24 mouse cellular contexts compared by ENCODE assay signal in the genomic region with DNA sequence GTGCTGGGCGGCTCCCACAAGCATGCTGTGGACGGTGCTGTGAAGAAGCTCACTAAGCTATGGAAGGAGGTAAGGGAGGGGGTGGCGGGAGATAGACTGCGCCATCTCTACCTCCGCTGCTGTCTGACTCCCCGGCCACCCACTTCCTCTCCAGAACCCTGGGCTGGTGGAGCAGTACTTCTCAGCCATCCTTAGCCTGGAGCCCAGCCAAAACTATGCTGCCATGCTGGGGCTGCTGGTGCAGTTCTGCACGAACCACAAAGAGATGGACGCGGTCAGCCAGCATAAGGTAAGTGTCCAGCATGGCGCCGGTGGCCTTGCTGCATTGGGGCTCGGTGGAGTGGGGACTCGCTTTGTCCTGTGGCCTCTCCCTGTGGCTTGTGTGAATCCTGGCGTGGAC. TPM values are rescaled to one million over a fixed set of nuclear protein-coding genes. Genes with fewer than 3 reads are reported as not detected.
DNase-seq lines count a peak whose midpoint lies in the region; ATAC-seq and TF ChIP-seq lines count a peak whose summit lies in the region.
"Had no signal": no experiment of that assay in that cellular context is flagged by ENCODE, and none has a peak within 500 bp of the region (broad histone marks: within the 10 kb centered on the region; RNA-seq: fewer than 3 reads in every experiment).

No protein-coding gene starts in this region.

- WGBS in cerebellum, adult 2 months: 37% methylated on average over 14 of the region's 14 CpGs

- 0 out of 2 replicates have a peak, but pooled peaks have one; percentile 31 for ATAC-seq in common myeloid progenitor, adult 5-6 weeks (replicated peaks; ENCODE audit: low read depth, poor library complexity, severe bottlenecking)
- ATAC-seq: activated CD4-positive, CD25-positive, alpha-beta regulatory T cell, adult 4 months; forebrain, embryonic 14.5 days; hindbrain, embryonic 16.5 days; inflammation-experienced regulatory T-cells, adult 6 months; Patski had no signal

- H3K4me3 ChIP-seq in cerebellum, adult 2 months (replicated peaks; ENCODE audit: insufficient read depth, low read depth, low read length): no peak overlapping the region
- H3K4me3 ChIP-seq: embryonic facial prominence, embryonic 15.5 days; erythroblast, embryonic 14.5 days; forebrain, embryonic 10.5 days; heart, embryonic 10.5 days; hindbrain, embryonic 12.5 days had no signal

- no peaks in the 10 kb centered on the region for H3K27me3 ChIP-seq in cerebellum, adult 2 months (ENCODE audit: control insufficient read depth, insufficient read depth, low read length)
- H3K27me3 ChIP-seq: CH12.LX; embryonic facial prominence, embryonic 15.5 days; hindbrain, embryonic 12.5 days; Patski had no signal

- no peak for TF ChIP-seq POLR2A in cerebellum, adult 2 months (IDR thresholded peaks at IDR 0.05; ENCODE audit: borderline replicate concordance, insufficient read depth, low read length)

- peaks cover 17% of the 10 kb centered on the region for H3K4me1 ChIP-seq in cerebellum, adult 2 months (ENCODE audit: control insufficient read depth, insufficient read depth, low read length)
- H3K4me1 ChIP-seq: embryonic facial prominence, embryonic 15.5 days; forebrain, embryonic 10.5 days; hindbrain, embryonic 12.5 days had no signal

- peak; percentile 54 to 58 for DNase-seq in cerebellum, adult 2 months
- no peak for DNase-seq in cerebellum, adult 11 months
- DNase-seq in cerebellum, adult 8-10 months: peak; percentile 31
- DNase-seq in cerebellum, postnatal 10 days: peak; percentile 47 to 53
- no peak for DNase-seq in gastrocnemius, postnatal 25 days
- DNase-seq in lung, postnatal 4 days: no peak
- DNase-seq: adrenal gland, postnatal 14 days; heart, adult 18-20 months; heart, postnatal 10 days; heart, postnatal 4 days; kidney, adult 11 months; kidney, adult 9 months had no signal

- H3K27ac ChIP-seq in cerebellum, adult 2 months (ENCODE audit: insufficient read depth, low read length): 0 out of 2 replicates have a peak overlapping the region, but pooled peaks have one; percentile 10
- H3K27ac ChIP-seq: embryonic facial prominence, embryonic 15.5 days; forebrain, embryonic 10.5 days; heart, embryonic 10.5 days; hindbrain, embryonic 12.5 days had no signal

- TF ChIP-seq CTCF in cerebellum, adult 2 months (IDR thresholded peaks at IDR 0.05; ENCODE audit: borderline replicate concordance, insufficient read depth, low read depth, low read length): no peak

RNA-seq across cellular contexts. Expression of gene Gcn1l1, which starts 13.9 kb away (rescaled TPM):
- polyA plus RNA-seq in cerebellum, adult 2 months (2012; rRNA removed): 39.3 and 40.9 TPM in 2 replicates
- 32.6 and 41.8 TPM in 2 replicates for total RNA-seq in common myeloid progenitor, adult 5-6 weeks (2017)
- 10 to 100 TPM; 26.1 to 30.7 TPM for total RNA-seq in gastrocnemius, postnatal 25 days (2021)

RNA-seq across cellular contexts. Expression of gene Rplp0, which starts 19.7 kb away (rescaled TPM):
- polyA plus RNA-seq in cerebellum, adult 2 months (2012; rRNA removed): 478 and 485 TPM in 2 replicates
- 1,584 and 1,794 TPM in 2 replicates for total RNA-seq in common myeloid progenitor, adult 5-6 weeks (2017)
- 100 to 1,000 TPM; 558 to 572 TPM for total RNA-seq in gastrocnemius, postnatal 25 days (2021)

RNA-seq across cellular contexts. Expression of gene Rab35, which starts 52.8 kb away (rescaled TPM):
- 86.2 and 87.8 TPM in 2 replicates for polyA plus RNA-seq in cerebellum, adult 2 months (2012; rRNA removed)
- total RNA-seq in common myeloid progenitor, adult 5-6 weeks (2017): 38.2 and 38.4 TPM in 2 replicates
- 10 to 100 TPM; 28.1 to 31.2 TPM for total RNA-seq in gastrocnemius, postnatal 25 days (2021)

Comparison
In these comparisons a context has a peak if more than half of its experiments do, and no peak if none do; other contexts are left out.
1. DNase-seq: peak in cerebellum, adult 2 months (2 of 2), cerebellum, adult 8-10 months (single experiment) and cerebellum, postnatal 10 days (2 of 2); none in cerebellum, adult 11 months (single experiment), gastrocnemius, postnatal 25 days (single experiment) and lung, postnatal 4 days (0 of 2).